Mouse (Mus musculus): ENCODE measurements around the gene Fga. TPM values are rescaled to one million over a fixed set of nuclear protein-coding genes. Genes with fewer than 3 reads are reported as not detected.

Gene Fga
- polyA plus RNA-seq (2012; ENCODE audit: low replicate concordance): not detected in 2 replicates

GRCm38 (mm10) chr3:83025475-83026301, at the start of gene Fga:
Fga (plus strand) TSS chr3:83026076.

GRCm38 (mm10) chr3:83007557-83007956, 18.3 kb upstream of the Fga start, which contains the start of gene Fgg:
Fgg (plus strand) TSS chr3:83007724.

GRCm38 (mm10) chr3:83049680-83050079, 23.8 kb downstream of the Fga start, which contains the start of gene Fgb:
Fgb (minus strand) TSS chr3:83049863.

GRCm38 (mm10) chr3:83055281-83056038, 29.6 kb downstream of the Fga start, which contains the start of gene Plrg1:
Plrg1 (plus strand) TSS chr3:83055522.

Other genes starting within 250 kb of the Fga start
- not detected in 2 replicates for gene Rbm46, start 149.6 kb upstream of the Fga start, polyA plus RNA-seq (2012; ENCODE audit: low replicate concordance)
- not detected in 2 replicates for gene Lrat, start 122.1 kb upstream of the Fga start, polyA plus RNA-seq (2012; ENCODE audit: low replicate concordance)
- not detected in 2 replicates for gene Fgg, start 18.4 kb upstream of the Fga start, polyA plus RNA-seq (2012; ENCODE audit: low replicate concordance)
- not detected in 2 replicates for gene Fgb, start 23.8 kb downstream of the Fga start, polyA plus RNA-seq (2012; ENCODE audit: low replicate concordance)
- 4.4 and 6.3 TPM in 2 replicates for gene Plrg1, start 29.4 kb downstream of the Fga start, polyA plus RNA-seq (2012; ENCODE audit: low replicate concordance)
- gene Dchs2, start 101.9 kb downstream of the Fga start, polyA plus RNA-seq (2012; ENCODE audit: low replicate concordance): not detected in 2 replicates

Measured in hematopoietic multipotent progenitor cell, adult 10-12 weeks (in vitro differentiated cells).